Mouse (Mus musculus) neutrophil, adult 5-6 weeks (primary cell): ENCODE results near the gene Pygo2. TPM values are rescaled to one million over a fixed set of nuclear protein-coding genes. Genes with fewer than 3 reads are reported as not detected.

ENCODE experiments used
- ATAC-seq: fragments of 151-379, 151-347 bp; 2 replicates; pipeline ENCODE4 v1.8.0; 2017; ENCODE audit warnings: mild to moderate bottlenecking, moderate TSS enrichment; ENCODE audit not compliant: insufficient number of reproducible peaks, poor library complexity, low FRiP score, severe bottlenecking; ENCODE audit errors: extremely low read depth
- total RNA-seq: library from RNA; stranded (forward); fragments of 200-1000 nt; gene quantifications from 2 replicates; pipeline ENCODE4 v1.2.3, GENCODE M21; 2017

Pygo2 gene
- total RNA-seq, result 35.8 and 41.4 TPM in 2 replicates

- peak; percentile 90 for ATAC-seq
Observed at GRCm38 (mm10) chr3:89430171-89431159, at the start of gene Pygo2. TSS of gene Pygo2 (plus strand) at chr3:89430214.

- ATAC-seq, result no peak
Observed at GRCm38 (mm10) chr3:89380291-89380690, 49.7 kb upstream of the Pygo2 start.

- ATAC-seq, result no peak
Observed at GRCm38 (mm10) chr3:89380711-89381110, 49.3 kb upstream of the Pygo2 start.

- no peak for ATAC-seq
Observed at GRCm38 (mm10) chr3:89381233-89381632, 48.8 kb upstream of the Pygo2 start.

- ATAC-seq, result no peak
Observed at GRCm38 (mm10) chr3:89382033-89382882, 47.8 kb upstream of the Pygo2 start.

GRCm38 (mm10) chr3:89382950-89383349 lies 47.1 kb upstream of the Pygo2 start:
- no peak for ATAC-seq

GRCm38 (mm10) chr3:89383651-89384255 lies 46.3 kb upstream of the Pygo2 start:
- no peak for ATAC-seq

- ATAC-seq, result no peak
Observed at GRCm38 (mm10) chr3:89384331-89385076, 45.5 kb upstream of the Pygo2 start.

GRCm38 (mm10) chr3:89385451-89385850 lies 44.6 kb upstream of the Pygo2 start:
- ATAC-seq, result no peak

- no peak for ATAC-seq
Observed at GRCm38 (mm10) chr3:89386438-89387420, 43.3 kb upstream of the Pygo2 start.

- ATAC-seq, result no peak
Observed at GRCm38 (mm10) chr3:89387632-89388031, 42.4 kb upstream of the Pygo2 start.

- ATAC-seq, result no peak
Observed at GRCm38 (mm10) chr3:89388134-89388881, 41.7 kb upstream of the Pygo2 start.

- ATAC-seq, result peak; percentile 47
Observed at GRCm38 (mm10) chr3:89388901-89389740, 40.9 kb upstream of the Pygo2 start.

GRCm38 (mm10) chr3:89390111-89390515 lies 39.9 kb upstream of the Pygo2 start:
- no peak for ATAC-seq

GRCm38 (mm10) chr3:89390699-89391662 lies 39.0 kb upstream of the Pygo2 start:
- no peak for ATAC-seq
